Mouse (Mus musculus): ENCODE data around the gene Fam171a1.
A peak's percentile ranks its signal among the peaks of the same experiment; 100 is the strongest.

DNA sequence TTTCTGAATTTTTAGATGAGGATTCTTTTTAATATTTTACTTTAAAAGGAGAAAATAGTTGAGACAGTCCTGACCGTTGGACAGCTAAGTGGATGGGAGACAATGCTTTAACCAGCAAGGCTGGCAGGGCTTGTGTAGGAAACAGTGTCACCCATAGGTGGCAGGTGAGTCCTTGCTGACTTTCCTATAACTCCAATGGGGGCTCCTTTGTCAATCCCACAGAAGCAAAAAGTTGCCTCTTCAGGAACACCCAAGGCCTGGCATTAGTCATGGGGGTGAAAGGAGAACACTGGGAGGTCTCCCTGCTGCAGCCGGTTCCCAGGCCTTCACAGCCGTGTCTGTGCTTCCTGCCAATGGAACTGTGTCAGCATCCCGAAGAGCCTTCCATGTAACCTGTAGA lies 114.5 kb downstream of the Fam171a1 start:
- TF ChIP-seq POLR2A (IDR thresholded peaks at IDR 0.05; ENCODE audit: insufficient read depth, low read depth, low read length) (no peak), CTCF (IDR thresholded peaks at IDR 0.05) (peak; percentile 67), EP300 (IDR thresholded peaks at IDR 0.05; ENCODE audit: insufficient read depth, low read depth, low read length) (no peak)
